Mouse (Mus musculus) midbrain, embryonic 13.5 days (tissue): ENCODE data around the gene Gm9945. TPM values are rescaled to one million over a fixed set of nuclear protein-coding genes. Genes with fewer than 3 reads are reported as not detected.

ENCODE experiments used
- ATAC-seq: fragments of 200-750 bp; cut with Nextera tagmentation; 2 replicates; pipeline ENCODE4 v1.8.0; 2017; ENCODE audit warnings: mild to moderate bottlenecking, moderate TSS enrichment, moderate library complexity
- H3K27ac ChIP-seq: fragments of 300-500 bp; sonication (generic); 2 replicates; pipeline ENCODE4 v1.5.1; 2015; ENCODE audit warnings: inconsistent platforms, mild to moderate bottlenecking, moderate library complexity
- H3K27me3 ChIP-seq: fragments of 300-500 bp; sonication (generic); 2 replicates; pipeline ENCODE4 v1.6.1; 2015; ENCODE audit warnings: mild to moderate bottlenecking, inconsistent platforms
- H3K36me3 ChIP-seq: fragments of 300-500 bp; sonication (generic); 2 replicates; pipeline ENCODE4 v1.6.1; 2015; ENCODE audit warnings: mild to moderate bottlenecking, inconsistent platforms
- H3K4me1 ChIP-seq: fragments of 300-500 bp; sonication (generic); replicated peaks from 2 replicates; pipeline ENCODE4 v1.6.1; 2015; ENCODE audit warnings: inconsistent platforms
- H3K4me2 ChIP-seq: fragments of 300-500 bp; sonication (generic); replicated peaks from 2 replicates; pipeline ENCODE4 v1.6.1; 2015; ENCODE audit warnings: moderate library complexity, mild to moderate bottlenecking, inconsistent platforms
- H3K4me3 ChIP-seq: fragments of 300-500 bp; sonication (generic); replicated peaks from 2 replicates; pipeline ENCODE4 v1.5.1; 2015; ENCODE audit warnings: mild to moderate bottlenecking, inconsistent platforms
- H3K9ac ChIP-seq: fragments of 300-500 bp; sonication (generic); replicated peaks from 2 replicates; pipeline ENCODE4 v1.6.1; 2015; ENCODE audit warnings: mild to moderate bottlenecking, inconsistent platforms
- H3K9me3 ChIP-seq: fragments of 300-500 bp; sonication (generic); 2 replicates; pipeline ENCODE4 v1.6.1; 2016; ENCODE audit warnings: mild to moderate bottlenecking, inconsistent platforms
- WGBS: fragments of 180-500 bp; shearing (Covaris S2); methylation state at CpG from one replicate; pipeline ENCODE4 v1.1.7; 2015; 5-methylcytosine and 5-hydroxymethylcytosine counted together
- polyA plus RNA-seq: library from polyadenylated mRNA; unstranded; fragments of >200 nt; fragmentation: Nextera tagmentation; extraction: Ambion mirVana; gene quantifications from 2 replicates; pipeline ENCODE4 v1.2.1, GENCODE M21; 2015

Gene Gm9945
- polyA plus RNA-seq, 1 experiment from 2014 or later: not detected

DNA sequence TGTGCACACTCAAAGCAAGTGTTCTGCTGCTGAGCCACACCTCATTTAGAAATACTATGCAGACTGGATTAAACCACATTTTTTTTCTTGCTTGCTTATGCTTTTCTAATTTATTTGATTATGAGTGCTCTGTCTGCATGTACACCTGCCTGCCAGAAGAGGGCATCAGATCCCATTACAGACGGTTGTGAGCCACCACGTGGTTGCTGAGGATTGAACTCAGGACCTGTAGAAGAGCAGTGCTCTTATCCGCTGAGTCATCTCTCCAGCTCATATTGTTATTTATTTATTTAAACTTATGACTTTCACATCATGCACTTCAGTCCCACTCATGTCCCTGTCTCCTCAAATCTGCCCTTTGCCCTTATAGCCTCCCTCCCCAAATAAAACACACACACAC lies 5.8 kb downstream of the Gm9945 start:
- no peak for ATAC-seq
- no peak overlapping the region for H3K9ac ChIP-seq
- no peak overlapping the region for H3K27ac ChIP-seq
- H3K4me2 ChIP-seq: no peak overlapping the region
- 44% methylated on average over 3 of the region's 3 CpGs for WGBS
- H3K27me3 ChIP-seq: peaks cover 84% of the 10 kb centered on the region
- H3K4me3 ChIP-seq: no peak overlapping the region
- no peaks in the 10 kb centered on the region for H3K9me3 ChIP-seq
- no peaks in the 10 kb centered on the region for H3K36me3 ChIP-seq
- H3K4me1 ChIP-seq: peaks cover 10% of the 10 kb centered on the region

DNA sequence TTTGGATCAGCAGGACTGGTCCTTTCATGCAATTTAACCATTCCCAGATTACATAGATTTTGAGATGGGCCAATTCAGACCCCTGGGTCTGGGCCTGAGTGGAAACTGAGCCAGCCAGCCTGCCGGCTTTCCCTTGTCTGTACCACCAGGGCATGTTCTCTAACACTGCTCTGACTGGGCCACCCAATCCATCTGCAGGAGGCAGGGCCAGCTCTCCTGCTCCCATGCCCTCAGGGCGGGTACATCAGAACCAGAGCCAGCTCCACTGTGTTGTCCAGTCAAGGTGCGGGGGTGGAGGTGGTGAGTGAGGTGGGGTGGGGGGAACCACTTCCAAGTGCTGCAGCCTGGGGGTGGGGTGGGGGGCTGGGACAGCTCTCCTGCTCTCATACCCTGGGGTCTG lies 6.4 kb downstream of the Gm9945 start:
- peaks cover 80% of the 10 kb centered on the region for H3K27me3 ChIP-seq
- H3K36me3 ChIP-seq: no peaks in the 10 kb centered on the region
- H3K27ac ChIP-seq: no peak overlapping the region
- H3K4me2 ChIP-seq: no peak overlapping the region
- no peak overlapping the region for H3K4me3 ChIP-seq
- H3K9ac ChIP-seq: no peak overlapping the region
- ATAC-seq: no peak
- H3K9me3 ChIP-seq: no peaks in the 10 kb centered on the region
- WGBS: 70% methylated on average over 3 of the region's 3 CpGs
- peaks cover 10% of the 10 kb centered on the region for H3K4me1 ChIP-seq

DNA sequence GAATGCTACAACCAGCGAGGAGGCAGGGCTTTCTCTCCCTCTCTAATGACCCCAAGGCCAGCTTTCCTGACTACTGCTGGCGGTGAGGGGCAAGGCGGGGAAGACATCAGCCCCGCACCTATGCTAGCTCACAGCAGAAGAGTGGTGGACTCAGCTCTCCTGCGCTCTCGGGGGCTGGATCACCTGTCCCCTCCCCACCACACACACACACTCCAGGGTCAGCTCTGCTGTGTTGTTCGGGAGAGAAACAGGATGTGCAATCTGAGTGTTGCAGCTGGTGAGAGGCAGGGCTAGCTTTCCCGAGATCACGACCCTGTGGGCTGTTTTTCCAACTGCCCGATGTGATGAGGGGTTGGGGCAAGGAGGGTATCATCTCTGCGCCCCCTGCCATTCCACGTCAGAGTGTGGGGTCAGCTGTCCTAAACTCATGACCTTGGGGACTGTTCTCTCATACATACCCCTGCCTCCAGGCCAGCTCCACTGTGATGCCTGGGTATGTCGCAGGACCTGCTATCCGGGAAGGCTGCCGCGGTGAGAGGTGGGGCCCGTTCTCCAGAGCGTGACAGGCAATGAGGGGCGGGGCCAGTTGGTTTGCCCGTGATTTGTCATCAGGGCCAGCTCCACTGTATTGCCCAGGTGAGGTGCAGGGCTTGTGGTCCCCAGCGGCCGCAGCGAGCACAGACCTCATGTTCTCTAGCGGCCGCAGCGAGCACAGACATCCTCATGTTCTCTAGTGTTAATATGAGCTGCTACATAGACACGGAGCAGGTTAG lies 7.0 kb downstream of the Gm9945 start:
- Histone ChIP-seq H3K27ac (no peak overlapping the region), H3K4me3 (peak overlapping the region; percentile 24), H3K4me2 (peak overlapping the region; percentile 50), H3K36me3 (no peaks in the 10 kb centered on the region), H3K9me3 (no peaks in the 10 kb centered on the region), H3K27me3 (peaks cover 73% of the 10 kb centered on the region), H3K4me1 (peaks cover 14% of the 10 kb centered on the region), H3K9ac (peak overlapping the region; percentile 32; the same call in 1 of the 2 replicates)
- peak; percentile 41; the same call in 1 of the 2 replicates for ATAC-seq
- WGBS: 13% methylated on average over 27 of the region's 27 CpGs

DNA sequence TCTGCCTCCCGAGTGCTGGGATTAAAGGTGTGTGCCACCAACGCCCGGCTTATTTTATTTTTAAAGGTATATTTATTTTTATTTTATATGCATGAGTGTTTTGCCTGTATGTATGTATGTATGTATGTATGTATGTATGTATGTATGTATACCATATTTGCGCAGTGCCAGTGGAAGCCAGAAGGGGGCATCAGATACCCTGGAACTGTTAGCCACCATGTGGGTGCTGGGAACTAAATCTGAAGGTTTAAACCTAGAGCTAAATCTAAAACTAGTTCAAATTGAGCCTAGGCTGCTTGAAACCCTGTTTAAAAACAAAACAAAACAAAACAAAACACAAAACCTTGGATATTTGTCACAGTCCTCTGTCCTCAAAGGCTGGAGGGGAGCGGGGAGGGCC lies 9.0 kb downstream of the Gm9945 start:
- H3K9me3 ChIP-seq: no peaks in the 10 kb centered on the region
- no peak overlapping the region for H3K4me3 ChIP-seq
- H3K4me1 ChIP-seq: peaks cover 19% of the 10 kb centered on the region
- ATAC-seq: no peak
- H3K36me3 ChIP-seq: no peaks in the 10 kb centered on the region
- H3K27ac ChIP-seq: no peak overlapping the region
- peaks cover 66% of the 10 kb centered on the region for H3K27me3 ChIP-seq
- H3K9ac ChIP-seq: no peak overlapping the region
- 86% methylated on average over 5 of the region's 5 CpGs for WGBS
- H3K4me2 ChIP-seq: no peak overlapping the region

DNA sequence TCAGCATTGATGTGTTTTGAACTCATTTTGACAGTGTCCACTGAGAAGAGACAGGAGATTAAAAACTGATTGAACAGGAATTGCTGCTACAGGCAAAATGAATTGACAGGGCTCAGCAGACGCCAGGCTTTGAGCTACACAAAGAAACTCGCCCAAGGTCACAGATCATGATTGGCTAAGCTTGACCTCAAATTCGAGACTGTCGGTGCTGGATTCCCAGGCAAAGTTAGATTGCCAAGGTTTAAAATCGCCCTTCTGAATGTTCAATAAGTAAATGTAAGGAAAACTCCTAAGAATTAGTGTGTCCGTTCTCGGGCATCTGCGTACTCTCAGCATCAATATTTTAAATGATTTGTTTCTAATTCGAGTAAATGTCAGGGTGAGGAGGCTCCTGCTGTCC lies 9.5 kb downstream of the Gm9945 start:
- Histone ChIP-seq H3K27ac (no peak overlapping the region), H3K4me3 (no peak overlapping the region), H3K4me1 (peaks cover 19% of the 10 kb centered on the region), H3K9ac (no peak overlapping the region), H3K4me2 (no peak overlapping the region), H3K9me3 (no peaks in the 10 kb centered on the region), H3K27me3 (peaks cover 64% of the 10 kb centered on the region), H3K36me3 (no peaks in the 10 kb centered on the region)
- ATAC-seq: no peak
- 43% methylated on average over 9 of the region's 9 CpGs for WGBS

DNA sequence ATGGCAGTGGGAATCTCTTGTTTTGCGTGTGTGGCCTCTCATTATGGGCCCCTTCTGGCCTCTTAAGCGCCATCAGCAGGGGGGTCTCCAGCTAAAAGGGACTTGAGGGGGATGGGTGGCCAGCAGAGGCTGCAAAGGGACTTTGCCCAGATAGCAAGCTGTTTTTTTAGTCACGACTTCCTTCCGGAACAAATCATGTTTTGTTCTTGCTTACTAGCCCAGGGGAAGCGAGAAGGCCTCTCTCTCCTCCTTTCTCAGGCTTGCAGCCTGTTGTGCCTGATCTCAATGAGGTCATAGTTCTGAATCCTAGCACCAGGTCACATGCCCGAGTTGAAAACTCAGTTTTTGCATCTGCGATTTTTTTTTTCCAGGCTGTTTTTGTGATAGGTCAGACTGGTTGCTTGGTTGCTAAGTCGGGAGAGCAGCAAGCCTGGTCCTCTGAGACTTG lies 12.0 kb downstream of the Gm9945 start:
- Histone ChIP-seq H3K4me2 (no peak overlapping the region), H3K27ac (no peak overlapping the region), H3K4me3 (no peak overlapping the region), H3K9me3 (no peaks in the 10 kb centered on the region), H3K27me3 (peaks cover 51% of the 10 kb centered on the region), H3K36me3 (no peaks in the 10 kb centered on the region), H3K9ac (no peak overlapping the region), H3K4me1 (peaks cover 27% of the 10 kb centered on the region)
- peak; percentile 67; the same call in 1 of the 2 replicates for ATAC-seq
- 5% methylated on average over 8 of the region's 8 CpGs for WGBS

DNA sequence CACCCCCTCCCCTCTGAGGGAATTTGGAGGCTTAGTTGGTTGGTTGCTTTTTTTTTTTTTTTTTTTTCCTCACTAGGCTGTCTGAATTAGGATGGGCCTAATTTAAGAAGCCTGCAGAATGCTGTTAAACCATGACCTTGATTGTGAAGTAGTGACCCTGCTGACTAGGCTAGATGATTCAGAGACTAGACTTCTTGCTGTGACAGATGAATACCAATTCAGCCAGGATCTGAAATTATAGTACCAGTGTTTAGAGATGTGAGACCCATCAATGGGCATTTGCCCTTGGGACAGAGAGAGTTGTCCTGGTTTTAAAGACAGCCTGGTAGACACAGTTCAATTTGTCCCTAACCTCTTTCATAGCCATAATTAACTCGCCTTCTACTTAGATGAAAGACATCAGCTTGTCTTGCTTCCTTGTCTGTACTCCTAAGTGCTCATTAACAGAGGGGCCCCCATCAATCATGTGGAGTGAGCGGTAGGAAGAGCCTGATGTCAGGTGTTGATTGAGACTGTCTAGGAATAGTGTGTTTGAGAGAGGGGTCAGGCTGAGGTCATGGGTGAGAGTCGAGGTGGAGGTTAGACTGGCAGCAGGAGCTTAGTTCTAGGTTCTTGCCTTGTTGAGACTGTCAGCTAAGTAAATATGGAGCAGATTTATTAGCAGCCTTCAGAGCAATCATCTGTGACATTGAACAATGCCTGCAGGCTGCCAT lies 13.4 kb downstream of the Gm9945 start:
- no peak overlapping the region for H3K4me3 ChIP-seq
- H3K9me3 ChIP-seq: no peaks in the 10 kb centered on the region
- H3K9ac ChIP-seq: no peak overlapping the region
- H3K36me3 ChIP-seq: no peaks in the 10 kb centered on the region
- no peak overlapping the region for H3K4me2 ChIP-seq
- peaks cover 20% of the 10 kb centered on the region for H3K4me1 ChIP-seq
- ATAC-seq: no peak
- 21% methylated on average over 3 of the region's 3 CpGs for WGBS
- H3K27ac ChIP-seq: no peak overlapping the region
- H3K27me3 ChIP-seq: peaks cover 50% of the 10 kb centered on the region

DNA sequence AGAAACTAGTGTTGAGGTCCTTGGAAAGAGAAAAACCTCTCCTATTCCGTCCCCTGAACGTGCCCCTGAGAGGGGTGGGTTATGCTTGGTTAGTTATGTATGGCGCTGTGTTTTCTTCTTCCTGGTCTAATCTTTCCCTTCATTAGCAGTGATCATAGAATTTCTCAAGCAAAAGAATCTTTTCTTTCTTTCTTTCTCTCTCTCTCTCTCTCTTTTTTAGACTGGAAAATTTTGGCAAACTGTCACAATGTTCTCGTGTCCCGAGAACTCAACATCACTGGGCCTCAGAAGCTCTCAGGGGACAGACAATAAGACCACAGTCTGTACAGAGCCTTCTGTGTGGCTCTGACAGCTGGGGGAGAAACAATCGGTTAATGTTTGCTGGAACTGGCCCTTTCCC lies 15.5 kb downstream of the Gm9945 start:
- Histone ChIP-seq H3K4me3 (no peak overlapping the region), H3K27ac (peak overlapping the region; percentile 20; the same call in 1 of the 2 replicates), H3K4me2 (no peak overlapping the region), H3K27me3 (peaks cover 52% of the 10 kb centered on the region), H3K9me3 (no peaks in the 10 kb centered on the region), H3K36me3 (no peaks in the 10 kb centered on the region), H3K4me1 (peaks cover 21% of the 10 kb centered on the region), H3K9ac (no peak overlapping the region)
- 14% methylated on average over 6 of the region's 6 CpGs for WGBS
- no peak for ATAC-seq

DNA sequence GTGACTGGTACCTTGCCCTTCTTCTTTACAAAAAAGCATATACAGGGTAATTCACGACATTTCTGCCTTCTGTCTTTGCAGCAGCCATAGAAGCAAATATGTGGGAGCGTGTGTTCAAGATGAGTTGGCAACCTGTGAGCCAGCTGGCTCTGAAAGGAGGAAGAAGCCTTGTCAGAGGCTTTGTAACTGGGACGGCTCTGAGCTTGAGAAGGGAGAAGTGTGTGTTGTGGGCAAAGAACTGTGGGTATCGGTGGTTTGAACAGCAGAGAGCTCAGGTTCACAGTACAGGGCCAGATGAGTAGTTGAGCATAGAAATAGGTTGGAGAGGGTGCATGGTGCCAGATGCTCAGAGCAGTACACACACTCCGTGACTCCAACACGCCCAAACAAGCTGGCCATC lies 17.0 kb downstream of the Gm9945 start:
- no peaks in the 10 kb centered on the region for H3K9me3 ChIP-seq
- H3K4me2 ChIP-seq: no peak overlapping the region
- H3K27me3 ChIP-seq: peaks cover 56% of the 10 kb centered on the region
- H3K4me3 ChIP-seq: no peak overlapping the region
- H3K9ac ChIP-seq: no peak overlapping the region
- H3K27ac ChIP-seq: no peak overlapping the region
- no peaks in the 10 kb centered on the region for H3K36me3 ChIP-seq
- 84% methylated on average over 6 of the region's 6 CpGs for WGBS
- ATAC-seq: no peak
- H3K4me1 ChIP-seq: peaks cover 22% of the 10 kb centered on the region

DNA sequence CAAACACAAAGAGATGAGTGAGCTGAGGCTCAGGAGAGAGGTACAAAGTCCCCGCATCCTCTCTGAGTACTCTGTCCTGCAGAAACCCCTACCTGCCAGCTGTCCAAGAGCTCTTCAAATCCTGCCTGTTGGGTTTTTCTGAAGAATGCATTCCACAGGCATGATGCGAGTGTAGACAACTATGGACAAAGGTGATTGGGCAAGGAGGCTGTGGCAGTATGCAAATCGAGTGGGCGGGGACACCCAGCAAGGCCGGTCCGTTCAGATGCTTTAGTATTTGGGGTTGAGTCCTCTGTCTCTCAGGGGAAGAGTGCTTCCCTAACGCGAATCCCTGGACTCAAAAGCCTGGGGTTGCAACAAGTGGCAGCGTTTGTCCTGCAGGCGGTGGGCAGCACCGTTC lies 20.6 kb downstream of the Gm9945 start:
- H3K27ac ChIP-seq: no peak overlapping the region
- H3K27me3 ChIP-seq: peaks cover 52% of the 10 kb centered on the region
- H3K36me3 ChIP-seq: no peaks in the 10 kb centered on the region
- 9% methylated on average over 11 of the region's 11 CpGs for WGBS
- no peak overlapping the region for H3K4me3 ChIP-seq
- H3K4me1 ChIP-seq: peaks cover 10% of the 10 kb centered on the region
- no peaks in the 10 kb centered on the region for H3K9me3 ChIP-seq
- ATAC-seq: no peak
- H3K4me2 ChIP-seq: no peak overlapping the region
- H3K9ac ChIP-seq: no peak overlapping the region

DNA sequence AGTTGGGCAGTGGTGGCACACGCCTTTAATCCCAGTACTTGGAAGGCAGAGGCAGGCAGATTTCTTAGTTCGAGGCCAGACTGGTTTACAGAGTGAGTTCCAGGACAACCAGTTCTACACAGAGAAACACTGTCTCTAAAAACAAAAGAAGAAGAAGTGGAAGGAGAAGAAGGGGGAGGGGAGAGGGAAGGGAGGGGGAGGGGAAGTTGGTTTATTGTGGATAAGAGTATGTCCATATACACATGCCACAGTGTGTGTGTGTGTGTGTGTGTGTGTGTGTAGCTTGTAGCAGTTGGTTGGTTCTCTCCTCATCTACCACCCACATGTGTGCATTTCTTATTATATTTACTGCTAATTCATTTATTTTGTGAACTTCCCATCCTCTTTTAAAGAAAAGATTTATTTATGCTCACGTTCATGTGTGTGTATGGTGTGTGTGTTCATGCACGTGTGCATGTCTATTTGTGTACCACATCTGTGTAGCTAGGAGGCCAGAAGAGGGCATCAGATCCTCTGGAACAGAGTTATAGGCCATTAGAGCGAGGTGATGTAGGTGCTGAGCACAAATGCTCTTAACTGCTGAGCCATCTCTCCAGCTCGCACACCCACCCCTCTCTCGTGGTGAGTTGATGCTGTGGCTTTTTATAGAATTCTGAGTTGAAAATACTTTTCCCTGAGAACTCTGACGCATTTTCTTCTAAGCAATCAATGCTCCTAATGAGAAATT lies 22.2 kb downstream of the Gm9945 start:
- Histone ChIP-seq H3K27me3 (peaks cover 40% of the 10 kb centered on the region), H3K9me3 (no peaks in the 10 kb centered on the region)
- 83% methylated on average over 8 of the region's 8 CpGs for WGBS

DNA sequence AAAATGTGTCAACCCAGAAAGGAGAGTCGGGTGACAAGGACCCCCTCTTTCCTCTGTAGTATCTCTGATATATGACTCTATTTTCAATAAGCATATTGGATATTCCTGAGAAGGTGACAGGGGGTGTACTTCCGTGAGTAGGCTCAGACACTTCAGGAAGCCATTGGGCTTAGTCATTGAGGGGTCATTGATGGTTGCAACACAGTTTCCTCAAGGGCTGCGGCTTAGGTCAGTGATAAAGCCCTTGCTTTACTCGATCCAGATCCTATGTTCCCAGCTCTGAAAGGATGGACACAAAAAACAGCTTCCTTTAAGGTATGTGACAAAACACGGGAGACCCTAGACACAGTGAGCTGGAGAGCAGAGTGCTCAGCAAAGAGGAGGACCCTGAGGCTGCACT lies 23.8 kb downstream of the Gm9945 start:
- no peak for ATAC-seq
- H3K9ac ChIP-seq: no peak overlapping the region
- peaks cover 7% of the 10 kb centered on the region; the same call in 1 of the 2 replicates for H3K4me1 ChIP-seq
- peaks cover 26% of the 10 kb centered on the region for H3K27me3 ChIP-seq
- no peaks in the 10 kb centered on the region for H3K36me3 ChIP-seq
- no peaks in the 10 kb centered on the region for H3K9me3 ChIP-seq
- no peak overlapping the region for H3K4me2 ChIP-seq
- H3K4me3 ChIP-seq: no peak overlapping the region
- no peak overlapping the region for H3K27ac ChIP-seq
- WGBS: 92% methylated on average over 5 of the region's 5 CpGs

More for the DNA sequence above, 22.2 kb downstream of the Gm9945 start:
- Histone ChIP-seq H3K4me3 (no peak overlapping the region), H3K36me3 (no peaks in the 10 kb centered on the region), H3K27ac (no peak overlapping the region), H3K4me1 (peaks cover 5% of the 10 kb centered on the region; the same call in 1 of the 2 replicates), H3K9ac (no peak overlapping the region), H3K4me2 (no peak overlapping the region)
- no peak for ATAC-seq
